Mouse (Mus musculus): ENCODE results near the gene Jade1.

Gene Jade1

DNA sequence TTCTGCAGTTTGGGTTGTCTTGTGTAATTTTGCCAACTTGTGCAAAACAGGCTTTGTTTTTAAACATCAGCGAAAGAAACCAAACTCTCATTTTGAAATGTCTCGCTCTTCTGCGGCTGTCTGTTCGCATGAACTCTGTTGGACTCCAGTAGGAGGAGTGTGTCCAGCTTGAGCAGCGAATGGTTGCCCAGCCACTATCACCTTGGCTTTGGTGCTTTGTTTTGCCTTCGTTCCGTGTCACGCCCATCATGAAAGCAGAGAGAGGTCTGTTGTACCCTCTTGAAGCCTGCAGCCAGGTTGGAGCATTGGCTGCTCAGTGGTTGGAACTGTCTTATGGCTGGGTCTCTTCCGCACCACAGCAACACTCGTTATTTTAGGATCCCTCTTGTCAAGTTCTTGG lies 43.7 kb downstream of the Jade1 start:
- no peak for DNase-seq (ENCODE audit: low read depth, low spot score)

DNA sequence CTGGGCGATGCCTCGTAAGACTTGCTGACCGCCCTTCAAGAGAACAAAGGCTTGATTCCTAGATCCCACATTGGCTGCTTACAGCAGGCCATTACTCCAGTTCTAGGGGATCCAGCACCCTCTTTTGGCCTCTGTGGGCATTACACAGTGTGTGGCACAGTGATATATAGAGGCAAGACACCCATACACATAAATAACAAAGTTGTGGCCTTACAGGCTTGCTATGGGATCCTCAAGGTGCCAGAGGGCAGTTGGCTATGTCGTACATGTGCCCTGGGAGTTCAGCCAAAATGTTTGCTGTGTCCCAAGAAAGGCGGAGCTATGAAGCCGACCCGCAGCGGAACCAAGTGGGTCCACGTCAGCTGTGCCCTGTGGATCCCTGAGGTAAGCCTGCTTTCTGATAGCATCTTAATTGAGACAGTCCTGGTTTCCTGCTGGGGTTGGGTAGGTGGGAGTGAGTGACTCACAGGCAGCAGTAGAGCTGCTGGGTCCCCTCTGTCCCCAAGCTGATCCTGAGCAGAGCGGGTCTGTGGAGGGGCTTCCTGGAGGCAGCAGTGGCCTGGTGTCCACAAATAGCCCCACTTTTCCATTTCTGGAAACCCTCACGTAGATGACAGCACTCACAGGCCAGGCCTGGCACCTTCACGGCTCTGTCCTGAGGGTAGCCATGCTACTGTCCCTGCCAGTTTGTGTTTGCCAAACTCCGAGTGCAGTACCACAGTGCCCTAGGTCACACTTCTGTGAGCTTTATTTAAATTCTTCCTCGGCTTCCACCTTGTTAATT lies 44.5 kb downstream of the Jade1 start:
- peak; percentile 61 for DNase-seq (ENCODE audit: low read depth, low spot score)

GRCm38 (mm10) chr3:41601226-41602020 lies 45.9 kb downstream of the Jade1 start:
- no peak for DNase-seq (ENCODE audit: low read depth, low spot score)

DNA sequence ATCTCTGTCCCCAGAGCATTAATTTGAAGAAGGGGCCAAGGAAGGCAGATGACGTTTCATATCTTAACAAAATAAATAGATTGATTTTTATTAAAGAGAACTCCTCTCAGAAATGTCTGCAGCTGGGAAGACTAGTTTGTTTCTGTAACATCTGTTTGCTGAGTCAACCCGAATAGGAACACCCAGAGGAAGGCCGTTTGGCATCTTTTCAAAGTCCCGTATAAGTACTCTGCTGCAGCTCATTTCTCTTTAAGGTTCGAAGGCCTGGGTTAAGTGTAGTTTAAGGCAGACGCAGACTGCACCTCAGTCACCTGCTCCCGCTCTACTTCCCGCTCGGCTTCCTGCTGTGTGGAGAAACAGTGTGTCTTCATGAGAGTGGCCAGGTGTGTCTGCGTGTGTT lies 47.4 kb downstream of the Jade1 start:
- no peak for DNase-seq (ENCODE audit: low read depth, low spot score)

GRCm38 (mm10) chr3:41603470-41604019 lies 48.0 kb downstream of the Jade1 start:
- DNase-seq (ENCODE audit: low read depth, low spot score) = no peak

DNA sequence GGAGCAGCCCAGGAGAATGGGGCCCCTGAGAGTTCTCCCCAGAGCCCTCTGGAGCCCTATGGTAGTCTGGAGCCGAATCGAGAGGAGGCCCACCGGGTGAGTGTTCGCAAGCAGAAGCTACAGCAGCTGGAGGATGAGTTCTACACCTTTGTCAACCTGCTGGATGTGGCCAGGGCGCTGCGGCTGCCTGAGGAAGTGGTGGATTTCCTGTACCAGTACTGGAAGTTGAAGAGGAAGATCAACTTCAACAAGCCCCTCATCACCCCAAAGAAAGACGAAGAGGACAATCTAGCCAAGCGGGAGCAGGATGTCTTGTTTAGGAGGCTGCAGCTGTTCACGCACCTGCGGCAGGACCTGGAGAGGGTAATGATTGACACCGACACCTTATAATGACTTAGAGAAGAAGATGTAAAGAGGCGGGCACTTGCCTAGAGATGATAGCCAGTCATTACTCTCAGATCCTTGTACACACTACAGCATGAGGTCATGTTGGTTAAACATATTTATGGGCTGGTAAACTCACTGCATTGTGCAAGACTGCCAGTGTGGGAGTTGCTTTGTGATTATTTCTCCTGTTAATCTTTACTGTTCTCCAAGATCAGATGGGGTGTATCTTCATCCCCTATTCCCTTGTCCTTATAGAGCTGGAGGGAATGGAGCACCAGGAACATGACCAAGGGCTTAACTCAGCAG lies 49.2 kb downstream of the Jade1 start:
- peak; percentile 29 for DNase-seq (ENCODE audit: low read depth, low spot score)

DNA sequence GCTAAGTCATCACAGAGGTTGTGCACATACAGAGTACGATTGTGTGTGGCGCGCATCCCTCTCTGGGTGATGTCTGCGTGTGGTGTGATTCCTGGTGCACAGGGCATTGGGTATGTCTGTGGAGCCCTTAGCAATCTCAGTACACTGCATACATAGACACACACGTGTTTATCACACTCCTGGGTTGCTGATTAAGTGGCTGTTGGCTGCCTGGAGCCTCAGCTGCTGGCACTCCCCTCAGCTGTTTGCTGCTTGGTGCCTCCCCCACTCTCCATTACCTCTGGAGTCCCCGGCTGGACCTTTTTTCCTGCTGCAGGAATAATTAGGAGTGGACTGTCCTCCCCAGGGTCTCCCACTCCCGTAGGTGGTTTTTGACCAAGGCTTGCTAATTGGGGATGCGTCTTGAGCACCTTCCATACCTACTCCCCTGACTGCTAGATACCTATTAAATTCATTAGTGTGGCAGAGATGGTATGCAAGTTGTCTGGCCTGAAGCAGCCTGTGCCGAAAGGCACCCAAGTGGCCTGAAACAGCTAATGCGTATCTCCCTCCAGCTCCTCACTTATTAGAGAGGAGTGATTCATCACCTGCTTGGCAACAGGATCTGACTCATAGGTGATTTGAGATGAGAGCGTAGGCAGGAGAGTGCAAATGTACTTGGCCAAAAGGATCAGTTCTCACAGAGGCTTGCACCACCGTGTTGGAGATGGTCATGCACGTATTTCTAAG lies 50.2 kb downstream of the Jade1 start:
- DNase-seq (ENCODE audit: low read depth, low spot score) = no peak

DNA sequence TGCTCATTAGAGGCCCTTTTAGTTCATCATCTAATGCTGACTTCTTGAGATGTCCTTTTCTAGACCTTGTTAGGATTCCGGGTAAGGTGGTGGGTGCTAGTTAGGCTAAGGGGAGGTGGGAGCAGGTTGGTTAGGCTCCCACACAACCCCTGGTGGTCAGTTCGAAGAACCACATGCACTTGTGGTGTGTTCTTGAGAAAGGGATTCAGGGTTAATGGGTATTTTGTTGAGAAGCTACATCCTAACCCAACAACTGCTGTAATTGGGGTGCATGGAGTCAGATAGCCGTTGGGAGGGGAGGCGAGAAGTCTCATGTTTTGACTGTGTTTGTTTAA lies 50.8 kb downstream of the Jade1 start:
- peak; percentile 16 for DNase-seq (ENCODE audit: low read depth, low spot score)

DNA sequence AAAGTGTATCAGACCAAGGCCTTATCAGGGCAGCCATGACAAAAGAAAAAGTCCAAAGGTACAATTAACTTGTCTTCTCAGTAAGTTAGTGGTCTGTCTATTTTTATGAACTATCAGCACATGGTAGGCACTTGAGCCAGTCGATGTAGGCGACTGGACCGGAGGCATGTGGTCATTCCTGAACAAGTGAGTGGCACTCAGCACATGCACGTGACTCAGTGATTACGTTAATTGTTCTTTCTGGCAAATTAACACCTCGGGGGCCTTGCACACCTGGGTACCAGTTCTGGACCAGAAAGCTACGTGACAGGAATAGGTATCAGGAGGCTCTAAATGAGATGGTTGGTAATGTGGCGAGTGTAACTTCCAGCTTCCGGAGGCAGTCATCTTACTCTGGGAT lies 51.5 kb downstream of the Jade1 start:
- DNase-seq (ENCODE audit: low read depth, low spot score) = no peak

DNA sequence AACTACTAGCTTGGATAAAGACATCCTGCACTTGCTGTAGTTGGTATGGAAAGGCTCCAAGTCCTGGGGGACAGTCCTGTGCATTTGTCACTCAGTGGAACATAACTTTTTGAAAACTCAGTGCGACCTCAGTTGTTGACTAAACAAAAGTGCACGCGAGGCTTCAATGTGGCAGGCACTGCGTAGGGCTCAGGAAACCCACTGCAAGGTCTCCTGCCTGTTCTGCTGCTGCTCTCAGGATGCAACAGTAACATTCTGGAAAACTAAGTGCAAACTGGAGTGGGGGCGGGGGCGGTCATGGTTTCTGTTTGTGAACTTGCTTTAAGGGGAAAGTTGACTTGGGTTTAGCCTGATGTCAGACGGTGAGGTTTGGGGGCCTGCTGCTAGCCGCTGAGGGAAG lies 51.9 kb downstream of the Jade1 start:
- no peak for DNase-seq (ENCODE audit: low read depth, low spot score)

DNA sequence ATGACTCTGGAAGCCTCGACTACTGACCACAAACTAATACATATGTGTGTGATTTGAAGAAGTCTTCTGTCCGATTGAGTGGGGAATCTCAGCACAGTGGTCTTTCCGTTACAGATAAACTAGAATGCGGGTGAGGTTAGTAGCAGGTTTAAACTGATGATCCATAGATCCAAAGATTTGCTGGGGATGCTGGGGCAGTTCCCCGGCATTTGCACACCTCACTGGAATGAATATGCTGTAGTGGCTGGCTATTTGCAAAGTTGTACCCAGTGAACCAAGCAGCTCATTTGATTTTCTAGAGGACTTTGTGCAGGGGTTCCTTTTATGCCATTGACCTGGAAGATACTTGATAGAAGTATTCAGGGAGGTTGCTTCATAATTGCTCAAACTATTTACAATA lies 53.5 kb downstream of the Jade1 start:
- no peak for DNase-seq (ENCODE audit: low read depth, low spot score)

DNA sequence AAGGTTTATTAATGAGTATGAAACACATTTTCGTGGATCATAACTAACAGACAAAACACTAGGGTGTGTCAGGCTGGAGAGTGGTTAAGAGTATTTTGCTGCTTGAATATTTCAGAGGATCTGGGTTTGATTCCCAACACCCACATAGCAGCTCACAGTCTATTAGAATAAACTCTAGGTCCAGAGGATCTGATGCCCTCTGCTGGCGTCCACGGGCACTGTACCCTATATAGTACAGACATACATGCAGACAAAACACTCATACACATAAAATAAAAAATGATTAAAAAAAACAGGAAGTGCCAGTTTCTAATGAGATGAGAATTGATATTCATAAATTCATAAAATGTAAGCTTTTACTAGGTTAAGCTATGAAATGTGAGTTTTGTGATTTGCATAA lies 56.7 kb downstream of the Jade1 start:
- DNase-seq (ENCODE audit: low read depth, low spot score) = peak; percentile 24

GRCm38 (mm10) chr3:41613706-41614105 lies 58.2 kb downstream of the Jade1 start:
- no peak for DNase-seq (ENCODE audit: low read depth, low spot score)

DNA sequence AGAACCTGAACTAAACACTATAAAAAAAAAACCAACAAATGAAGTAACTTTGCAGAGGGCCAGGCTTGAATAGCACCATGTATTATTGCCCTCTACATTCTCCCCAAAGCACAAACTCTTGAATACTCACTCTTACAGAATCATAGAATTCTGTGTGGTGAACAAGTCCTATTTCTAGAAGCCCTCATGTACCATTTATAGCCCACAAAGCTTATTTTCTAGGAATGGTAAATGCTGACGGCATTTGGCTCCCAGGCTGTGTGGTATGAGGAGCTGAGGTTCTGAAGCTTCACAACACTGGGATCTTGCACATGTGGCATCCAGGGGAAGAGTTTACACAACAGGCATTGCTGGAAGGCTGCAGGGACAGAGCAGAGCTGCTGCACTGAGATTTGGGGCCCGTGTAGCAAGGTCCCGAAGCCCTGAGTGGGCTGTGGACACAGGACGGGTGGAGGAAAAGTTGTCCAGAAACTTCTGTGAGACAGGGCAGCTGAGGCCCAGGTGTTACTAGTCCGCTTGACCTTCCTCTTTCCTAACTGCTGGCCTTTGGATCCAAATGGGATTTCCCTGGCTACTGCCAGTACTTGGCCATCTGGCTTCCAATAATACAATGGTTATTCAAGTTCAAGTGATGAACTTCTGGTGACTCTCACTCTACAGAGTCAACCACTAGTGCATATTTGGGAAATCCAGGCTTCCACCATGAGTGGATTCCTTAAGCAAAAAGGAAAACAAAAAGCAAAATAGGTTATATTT lies 58.9 kb downstream of the Jade1 start:
- no peak for DNase-seq (ENCODE audit: low read depth, low spot score)

DNA sequence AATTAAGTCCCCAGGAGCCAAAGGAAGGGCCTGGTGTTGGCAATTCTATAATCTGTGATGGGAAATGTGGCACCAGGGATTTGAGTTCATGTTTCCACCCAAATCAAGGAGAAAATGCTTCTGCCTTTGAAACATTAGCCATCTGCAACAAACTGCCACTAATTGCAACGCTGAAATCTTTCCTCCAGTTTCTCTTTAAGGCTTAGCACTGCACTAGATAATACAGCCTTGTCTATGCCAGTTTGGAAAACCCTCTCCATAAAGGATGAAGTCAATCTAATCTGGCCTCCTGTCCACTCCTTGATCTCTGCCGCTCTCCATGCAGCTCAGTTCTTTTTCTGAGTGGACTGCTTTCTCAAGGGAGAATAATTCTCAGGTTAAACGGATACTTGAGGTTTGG lies 62.5 kb downstream of the Jade1 start:
- no peak for DNase-seq (ENCODE audit: low read depth, low spot score)

DNA sequence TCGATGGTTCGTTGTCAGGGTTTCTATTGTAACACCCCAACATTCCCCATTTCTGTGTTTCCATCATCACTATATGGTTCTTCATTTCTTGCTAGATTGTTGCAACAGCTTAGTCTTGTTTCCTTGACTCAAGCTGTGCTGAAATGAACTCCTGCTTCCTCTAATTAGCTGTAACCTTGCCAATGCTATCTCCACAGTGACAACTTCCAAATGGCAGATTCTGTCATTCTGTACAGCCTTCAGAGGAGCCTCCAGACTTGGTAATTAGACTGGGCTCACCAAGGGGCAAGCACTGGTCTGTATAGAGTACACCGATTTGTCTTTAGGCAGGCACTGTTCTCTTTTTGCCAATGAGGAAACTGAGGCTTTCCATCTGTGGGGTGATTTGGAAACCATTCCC lies 63.0 kb downstream of the Jade1 start:
- no peak for DNase-seq (ENCODE audit: low read depth, low spot score)

- no peak for DNase-seq (ENCODE audit: low read depth, low spot score)
Observed at GRCm38 (mm10) chr3:41620971-41621370, 65.4 kb downstream of the Jade1 start.

DNA sequence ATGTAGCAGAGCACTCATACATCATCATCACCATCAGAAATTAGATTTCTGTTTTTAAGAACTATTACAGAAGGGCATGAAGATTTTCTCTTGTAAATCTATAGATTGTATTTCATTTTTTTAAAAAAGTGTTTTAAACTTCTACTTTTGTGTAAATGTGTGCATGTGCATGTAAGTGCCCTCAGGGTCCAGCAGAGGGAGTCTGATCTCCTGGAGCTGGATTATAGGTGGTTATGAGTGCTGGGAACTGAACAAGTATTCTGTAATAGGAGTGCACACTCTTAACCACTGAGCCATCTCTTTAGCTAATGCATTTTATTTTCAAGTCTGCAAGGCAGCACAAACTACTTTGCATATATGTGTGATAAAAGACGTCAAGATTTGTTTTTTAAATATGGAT lies 100.1 kb downstream of the Jade1 start:
- DNase-seq (ENCODE audit: low read depth, low spot score) = peak; percentile 5
